Mouse (Mus musculus) ES-Bruce4 (cell line): ENCODE data around the gene Wdr90. TPM values are rescaled to one million over a fixed set of nuclear protein-coding genes. Genes with fewer than 3 reads are reported as not detected.
A peak's percentile ranks its signal among the peaks of the same experiment; 100 is the strongest.

ENCODE experiments used
- H3K27ac ChIP-seq: 2 replicates; pipeline ENCODE4 v1.5.1; 2012; ENCODE audit warnings: low read length, inconsistent platforms; ENCODE audit not compliant: insufficient read depth
- H3K27me3 ChIP-seq: 2 replicates; pipeline ENCODE4 v1.6.1; 2012; ENCODE audit warnings: mild to moderate bottlenecking, low read length, inconsistent platforms; ENCODE audit not compliant: control insufficient read depth, poor library complexity, insufficient read depth, severe bottlenecking
- H3K36me3 ChIP-seq: 2 replicates; pipeline ENCODE4 v1.6.1; 2012; ENCODE audit warnings: inconsistent platforms, mild to moderate bottlenecking, low read length, moderate library complexity; ENCODE audit not compliant: control insufficient read depth, poor library complexity, insufficient read depth, severe bottlenecking
- H3K4me1 ChIP-seq: one replicate; pipeline ENCODE4 v1.8.1; 2011; ENCODE audit warnings: low read length; ENCODE audit not compliant: control insufficient read depth, insufficient read depth
- H3K4me3 ChIP-seq: 2 replicates; pipeline ENCODE4 v1.5.1; 2011; ENCODE audit warnings: low read depth, mild to moderate bottlenecking, low read length
- H3K9ac ChIP-seq: 2 replicates; pipeline ENCODE4 v1.6.1; 2012; ENCODE audit warnings: low read depth, mild to moderate bottlenecking, inconsistent platforms; ENCODE audit not compliant: poor library complexity, severe bottlenecking
- H3K9me3 ChIP-seq: replicated peaks from 2 replicates; pipeline ENCODE4 v1.6.1; 2012; ENCODE audit warnings: mild to moderate bottlenecking, low read length, inconsistent platforms; ENCODE audit not compliant: control insufficient read depth, poor library complexity, insufficient read depth, severe bottlenecking
- CTCF ChIP-seq: IDR thresholded peaks from one replicate; pipeline ENCODE4 v1.8.1; 2011; ENCODE audit warnings: low read depth, low read length
- EP300 ChIP-seq: IDR thresholded peaks from 2 replicates; pipeline ENCODE4 v1.6.1; 2011; ENCODE audit warnings: low read depth, low read length; ENCODE audit not compliant: insufficient read depth
- POLR2A ChIP-seq: IDR thresholded peaks from one replicate; pipeline ENCODE4 v1.8.1; 2011; ENCODE audit warnings: low read length; ENCODE audit not compliant: insufficient read depth
- polyA plus RNA-seq: library from polyadenylated mRNA; stranded (reverse); fragments of >200 nt; gene quantifications from 2 replicates; pipeline ENCODE4 v1.2.4, GENCODE M21; 2011; ENCODE audit warnings: low read depth; ENCODE audit not compliant: missing spikeins, insufficient read depth, insufficient read length

Wdr90 gene
- polyA plus RNA-seq, 1 experiment = 10.5 TPM

- no peak overlapping the region for H3K27ac ChIP-seq
- H3K9me3 ChIP-seq = no peaks in the 10 kb centered on the region
- no peak overlapping the region for H3K9ac ChIP-seq
- H3K27me3 ChIP-seq = no peaks in the 10 kb centered on the region
- H3K4me1 ChIP-seq = peaks cover 1% of the 10 kb centered on the region
- H3K4me3 ChIP-seq = no peak overlapping the region
- 0 out of 2 replicates have a peak, but pooled peaks have one; percentile 47 for TF ChIP-seq EP300
- peak; percentile 99 for TF ChIP-seq CTCF
- TF ChIP-seq POLR2A = no peak
- peaks cover 3% of the 10 kb centered on the region; the same call in 1 of the 2 replicates for H3K36me3 ChIP-seq
Observed at GRCm38 (mm10) chr17:25893975-25894617, 32.8 kb upstream of the Wdr90 start.

- peaks cover 8% of the 10 kb centered on the region for H3K36me3 ChIP-seq
- no peak overlapping the region for H3K9ac ChIP-seq
Observed at GRCm38 (mm10) chr17:25888837-25889236, 27.5 kb upstream of the Wdr90 start.

GRCm38 (mm10) chr17:25887467-25887866 lies 26.2 kb upstream of the Wdr90 start:
- no peak overlapping the region for H3K27ac ChIP-seq
- no peaks in the 10 kb centered on the region for H3K4me1 ChIP-seq
- H3K36me3 ChIP-seq = peaks cover 8% of the 10 kb centered on the region
- TF ChIP-seq EP300 (no peak), POLR2A (no peak), CTCF (no peak)
- no peak overlapping the region for H3K4me3 ChIP-seq
- no peaks in the 10 kb centered on the region for H3K9me3 ChIP-seq
- H3K27me3 ChIP-seq = no peaks in the 10 kb centered on the region
- H3K9ac ChIP-seq = no peak overlapping the region

More at GRCm38 (mm10) chr17:25888837-25889236, 27.5 kb upstream of the Wdr90 start:
- Histone ChIP-seq H3K9me3 (no peaks in the 10 kb centered on the region), H3K27ac (no peak overlapping the region), H3K4me1 (no peaks in the 10 kb centered on the region), H3K27me3 (no peaks in the 10 kb centered on the region), H3K4me3 (no peak overlapping the region)
- TF ChIP-seq CTCF (no peak), POLR2A (no peak), EP300 (no peak)

- no peak for TF ChIP-seq EP300
- TF ChIP-seq POLR2A = no peak
- no peak for TF ChIP-seq CTCF
- no peak overlapping the region for H3K4me3 ChIP-seq
- H3K4me1 ChIP-seq = peaks cover under 1% of the 10 kb centered on the region
- no peaks in the 10 kb centered on the region for H3K27me3 ChIP-seq
- H3K27ac ChIP-seq = no peak overlapping the region
- H3K9ac ChIP-seq = no peak overlapping the region
- H3K36me3 ChIP-seq = peaks cover 8% of the 10 kb centered on the region
- H3K9me3 ChIP-seq = no peaks in the 10 kb centered on the region
Observed at GRCm38 (mm10) chr17:25886806-25887205, 25.5 kb upstream of the Wdr90 start.

GRCm38 (mm10) chr17:25885636-25886035 lies 24.3 kb upstream of the Wdr90 start:
- Histone ChIP-seq H3K9me3 (no peaks in the 10 kb centered on the region), H3K4me3 (no peak overlapping the region), H3K36me3 (peaks cover 8% of the 10 kb centered on the region), H3K9ac (no peak overlapping the region), H3K4me1 (peaks cover 7% of the 10 kb centered on the region), H3K27ac (no peak overlapping the region), H3K27me3 (no peaks in the 10 kb centered on the region)
- TF ChIP-seq EP300 (no peak), POLR2A (no peak), CTCF (peak; percentile 46)

GRCm38 (mm10) chr17:25883824-25884223 lies 22.5 kb upstream of the Wdr90 start:
- Histone ChIP-seq H3K4me3 (no peak overlapping the region), H3K27ac (no peak overlapping the region), H3K9me3 (no peaks in the 10 kb centered on the region), H3K36me3 (peaks cover 5% of the 10 kb centered on the region; the same call in 1 of the 2 replicates), H3K27me3 (no peaks in the 10 kb centered on the region), H3K9ac (no peak overlapping the region), H3K4me1 (peaks cover 7% of the 10 kb centered on the region)
- TF ChIP-seq CTCF = no peak
